Mouse (Mus musculus): ENCODE measurements at regions not wholly inside any gene's neighbourhood (a gene's known extent, or its start where the extent isn't known, plus 50 kb on each side); places are given as distances from the start of the nearest gene placed in this dataset.

GRCm38 (mm10) chr13:6157946-6158345 is 296.7 kb downstream of the Klf6 start:
- no peak for TF ChIP-seq EP300 (IDR thresholded peaks at IDR 0.05)
- TF ChIP-seq CTCF (IDR thresholded peaks at IDR 0.05), result no peak
